ENCODE assay signal across 24 mouse cellular contexts in the genomic region with DNA sequence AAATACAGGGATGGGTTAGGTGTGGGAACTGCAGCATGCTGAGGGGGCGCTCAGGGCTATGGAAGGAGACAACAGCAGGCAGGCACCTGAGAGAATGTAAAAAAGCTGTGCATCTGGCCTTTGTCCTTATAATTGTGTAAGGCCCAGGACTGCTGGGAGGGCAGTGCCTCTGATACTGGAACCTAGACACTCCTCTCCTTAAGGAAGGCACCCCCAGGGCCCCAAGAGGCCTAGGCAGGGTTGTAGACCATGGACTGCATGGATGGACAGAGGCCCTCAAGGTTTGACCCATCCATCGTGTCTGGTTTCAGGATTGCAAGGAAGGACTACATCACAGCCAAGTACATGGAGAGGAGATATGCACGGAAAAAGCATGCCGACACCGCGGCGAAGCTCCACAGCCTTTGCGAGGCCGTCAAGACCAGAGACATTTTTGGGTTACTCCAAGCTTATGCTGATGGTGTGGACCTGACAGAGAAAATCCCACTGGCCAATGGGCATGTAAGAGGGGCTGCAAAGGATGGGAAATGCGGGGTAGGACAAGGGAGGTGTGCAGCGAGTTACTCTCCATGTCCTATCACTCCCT. TPM values are rescaled to one million over a fixed set of nuclear protein-coding genes. Genes with fewer than 3 reads are reported as not detected.
DNase-seq lines count a peak whose midpoint lies in the region; ATAC-seq and TF ChIP-seq lines count a peak whose summit lies in the region.
"Had no signal": no experiment of that assay in that cellular context is flagged by ENCODE, and none has a peak within 500 bp of the region (broad histone marks: within the 10 kb centered on the region; RNA-seq: fewer than 3 reads in every experiment).

No protein-coding gene starts in this region.

- no peak overlapping the region for H3K4me3 ChIP-seq in heart, adult 2 months
- no peak overlapping the region for H3K4me3 ChIP-seq in stomach, embryonic 16.5 days (replicated peaks; ENCODE audit: low read length)
- H3K4me3 ChIP-seq in stomach, postnatal 0 days (ENCODE audit: low read depth, low read length): no peak overlapping the region
- H3K4me3 ChIP-seq in intestine, postnatal 0 days (ENCODE audit: low read depth, low read length): no peak overlapping the region
- H3K4me3 ChIP-seq in forebrain, embryonic 15.5 days: no peak overlapping the region
- H3K4me3 ChIP-seq: embryonic facial prominence, embryonic 10.5 days; embryonic facial prominence, embryonic 12.5 days; forebrain, embryonic 13.5 days had no signal

- H3K9ac ChIP-seq in heart, adult 2 months (ENCODE audit: low read depth, low read length): no peak overlapping the region
- no peak overlapping the region for H3K9ac ChIP-seq in stomach, embryonic 16.5 days (ENCODE audit: low read length)
- no peak overlapping the region for H3K9ac ChIP-seq in stomach, postnatal 0 days (ENCODE audit: low read length)
- H3K9ac ChIP-seq in intestine, postnatal 0 days (ENCODE audit: low read depth, low read length): no peak overlapping the region
- no peak overlapping the region for H3K9ac ChIP-seq in forebrain, embryonic 15.5 days (replicated peaks)
- H3K9ac ChIP-seq: embryonic facial prominence, embryonic 12.5 days; forebrain, embryonic 13.5 days had no signal

- peak; percentile 44; the same call in 1 of the 2 replicates for ATAC-seq in stomach, embryonic 16.5 days (ENCODE audit: insufficient read depth, low FRiP score)
- no peak for ATAC-seq in stomach, postnatal 0 days (ENCODE audit: low FRiP score, low TSS enrichment)
- peak; percentile 80 for ATAC-seq in intestine, postnatal 0 days
- ATAC-seq in forebrain, embryonic 15.5 days (replicated peaks): no peak
- ATAC-seq: activated CD4-positive, CD25-positive, alpha-beta regulatory T cell, adult 4 months; CD4-positive, CD25-positive, alpha-beta regulatory T cell, adult 4 months; forebrain, embryonic 13.5 days; forebrain, embryonic 16.5 days; Patski had no signal

- no peak for TF ChIP-seq CTCF in heart, adult 2 months (IDR thresholded peaks at IDR 0.05)
- no peak for TF ChIP-seq CTCF in stomach, postnatal 0 days (IDR thresholded peaks at IDR 0.05; ENCODE audit: low read depth)
- TF ChIP-seq CTCF in intestine, postnatal 0 days (IDR thresholded peaks at IDR 0.05; ENCODE audit: low read depth): no peak

- no peak for TF ChIP-seq EP300 in heart, adult 2 months (IDR thresholded peaks at IDR 0.05; ENCODE audit: insufficient read depth, low read depth, low read length)
- TF ChIP-seq EP300 in stomach, postnatal 0 days (optimal IDR thresholded peaks at IDR 0.05): no peak

- intact Hi-C loops in heart, adult 2 months (cut with DNase I): no loop called here

- peak; percentile 62 for DNase-seq in heart, adult 11 months
- no peak for DNase-seq in heart, adult 2 months
- no peak for DNase-seq in stomach, postnatal 0 days (ENCODE audit: low spot score)
- DNase-seq: adrenal gland, adult 8-10 months; adrenal gland, postnatal 14 days; adrenal gland, postnatal 36 days; B cell, adult 2 months; cerebellum, adult 11-12 months; cerebellum, adult 2 months; cerebellum, adult 9-10 months; cerebellum, postnatal 10 days; cerebellum, postnatal 25 days had no signal

- no peaks in the 10 kb centered on the region for H3K4me1 ChIP-seq in heart, adult 2 months (ENCODE audit: control insufficient read depth, insufficient read depth, low read length)
- no peaks in the 10 kb centered on the region for H3K4me1 ChIP-seq in stomach, embryonic 16.5 days (ENCODE audit: control insufficient read depth, insufficient read depth, low read length)
- no peaks in the 10 kb centered on the region for H3K4me1 ChIP-seq in stomach, postnatal 0 days (replicated peaks; ENCODE audit: control insufficient read depth, insufficient read depth)
- H3K4me1 ChIP-seq in intestine, postnatal 0 days (replicated peaks; ENCODE audit: control insufficient read depth, insufficient read depth, low read length): 0 out of 2 replicates have a peak, but pooled peaks cover 3% of the 10 kb centered on the region
- no peaks in the 10 kb centered on the region for H3K4me1 ChIP-seq in forebrain, embryonic 15.5 days
- H3K4me1 ChIP-seq: embryonic facial prominence, embryonic 10.5 days; embryonic facial prominence, embryonic 12.5 days; forebrain, embryonic 13.5 days had no signal

- H3K27me3 ChIP-seq in heart, adult 2 months (ENCODE audit: control insufficient read depth, insufficient read depth, low read length): no peaks in the 10 kb centered on the region
- no peaks in the 10 kb centered on the region for H3K27me3 ChIP-seq in stomach, embryonic 16.5 days (ENCODE audit: control insufficient read depth, insufficient read depth, low read length)
- H3K27me3 ChIP-seq in stomach, postnatal 0 days (ENCODE audit: control insufficient read depth, insufficient read depth, low read length): no peaks in the 10 kb centered on the region
- no peaks in the 10 kb centered on the region for H3K27me3 ChIP-seq in intestine, postnatal 0 days (replicated peaks; ENCODE audit: control insufficient read depth, insufficient read depth, low read length)
- no peaks in the 10 kb centered on the region for H3K27me3 ChIP-seq in forebrain, embryonic 15.5 days
- H3K27me3 ChIP-seq: CH12.LX; embryonic facial prominence, embryonic 12.5 days; forebrain, embryonic 13.5 days; Patski had no signal

- no peaks in the 10 kb centered on the region for H3K79me2 ChIP-seq in heart, adult 2 months (replicated peaks; ENCODE audit: control insufficient read depth, insufficient read depth, low read length)

- no peak overlapping the region for H3K4me2 ChIP-seq in stomach, embryonic 16.5 days (ENCODE audit: low read depth, low read length)
- no peak overlapping the region for H3K4me2 ChIP-seq in stomach, postnatal 0 days (replicated peaks; ENCODE audit: low read depth)
- H3K4me2 ChIP-seq in intestine, postnatal 0 days (replicated peaks; ENCODE audit: low read depth): no peak overlapping the region
- no peak overlapping the region for H3K4me2 ChIP-seq in forebrain, embryonic 15.5 days (replicated peaks)
- H3K4me2 ChIP-seq: embryonic facial prominence, embryonic 12.5 days; forebrain, embryonic 13.5 days had no signal

- H3K9me3 ChIP-seq in stomach, embryonic 16.5 days (replicated peaks; ENCODE audit: control insufficient read depth, low read length): no peaks in the 10 kb centered on the region
- H3K9me3 ChIP-seq in stomach, postnatal 0 days (ENCODE audit: control insufficient read depth, low read length): no peaks in the 10 kb centered on the region
- no peaks in the 10 kb centered on the region for H3K9me3 ChIP-seq in intestine, postnatal 0 days (ENCODE audit: control insufficient read depth)
- H3K9me3 ChIP-seq in forebrain, embryonic 15.5 days: no peaks in the 10 kb centered on the region
- H3K9me3 ChIP-seq: embryonic facial prominence, embryonic 10.5 days; embryonic facial prominence, embryonic 12.5 days; forebrain, embryonic 13.5 days; G1E had no signal

- no peak for TF ChIP-seq POLR2A in heart, adult 2 months (IDR thresholded peaks at IDR 0.05; ENCODE audit: insufficient read depth, low read depth, low read length)

- H3K36me3 ChIP-seq in heart, adult 2 months (ENCODE audit: control insufficient read depth, insufficient read depth, low read length): no peaks in the 10 kb centered on the region
- H3K36me3 ChIP-seq in stomach, embryonic 16.5 days (ENCODE audit: control insufficient read depth, insufficient read depth, low read length): 0 out of 2 replicates have a peak, but pooled peaks cover 2% of the 10 kb centered on the region
- 0 out of 2 replicates have a peak, but pooled peaks cover 3% of the 10 kb centered on the region for H3K36me3 ChIP-seq in stomach, postnatal 0 days (ENCODE audit: control insufficient read depth, insufficient read depth, low read length)
- peaks cover 5% of the 10 kb centered on the region; the same call in 1 of the 2 replicates for H3K36me3 ChIP-seq in intestine, postnatal 0 days (ENCODE audit: control insufficient read depth, insufficient read depth)
- H3K36me3 ChIP-seq in forebrain, embryonic 15.5 days: peaks cover 54% of the 10 kb centered on the region
- H3K36me3 ChIP-seq: G1E had no signal

- WGBS in heart, adult 2 months: 95% methylated on average over 11 of the region's 11 CpGs
- WGBS in stomach, embryonic 16.5 days: 94% methylated on average over 11 of the region's 11 CpGs
- WGBS in stomach, postnatal 0 days: 96% methylated on average over 11 of the region's 11 CpGs
- 90% methylated on average over 11 of the region's 11 CpGs for WGBS in intestine, postnatal 0 days
- 96% methylated on average over 11 of the region's 11 CpGs for WGBS in forebrain, embryonic 15.5 days

- H3K27ac ChIP-seq in heart, adult 2 months: no peak overlapping the region
- no peak overlapping the region for H3K27ac ChIP-seq in stomach, embryonic 16.5 days (ENCODE audit: low read length)
- H3K27ac ChIP-seq in stomach, postnatal 0 days (replicated peaks): no peak overlapping the region
- no peak overlapping the region for H3K27ac ChIP-seq in intestine, postnatal 0 days (ENCODE audit: low read depth, low read length)
- H3K27ac ChIP-seq in forebrain, embryonic 15.5 days (replicated peaks): no peak overlapping the region
- H3K27ac ChIP-seq: embryonic facial prominence, embryonic 10.5 days; embryonic facial prominence, embryonic 12.5 days; forebrain, embryonic 13.5 days had no signal

RNA-seq across cellular contexts. Expression of a gene that starts 40.7 kb away (rescaled TPM):
- total RNA-seq in heart, adult 2 months (2021): 10 to 100 TPM; 32.5 to 39.0 TPM
- 19.3 and 30.8 TPM in 2 replicates for polyA plus RNA-seq in heart, adult 2 months (2012; rRNA removed)
- polyA plus RNA-seq in stomach, embryonic 16.5 days (2015; fragmentation: Nextera tagmentation; extraction: Ambion mirVana): 98.1 and 99.5 TPM in 2 replicates
- 45.2 and 48.1 TPM in 2 replicates for polyA plus RNA-seq in stomach, postnatal 0 days (2015; fragmentation: Nextera tagmentation; extraction: Ambion mirVana)
- 41.6 and 44.3 TPM in 2 replicates for polyA plus RNA-seq in intestine, postnatal 0 days (2015; fragmentation: Nextera tagmentation; extraction: Ambion mirVana)
- polyA plus RNA-seq in forebrain, embryonic 15.5 days (2015; fragmentation: Nextera tagmentation; extraction: Ambion mirVana): 116 and 117 TPM in 2 replicates

RNA-seq across cellular contexts. Expression of a gene that starts 41.6 kb away (rescaled TPM):
- total RNA-seq in heart, adult 2 months (2021): 10 to 100 TPM; 42.4 to 50.6 TPM
- 15.2 and 26.8 TPM in 2 replicates for polyA plus RNA-seq in heart, adult 2 months (2012; rRNA removed)
- polyA plus RNA-seq in stomach, embryonic 16.5 days (2015; fragmentation: Nextera tagmentation; extraction: Ambion mirVana): 43.9 and 45.2 TPM in 2 replicates
- polyA plus RNA-seq in stomach, postnatal 0 days (2015; fragmentation: Nextera tagmentation; extraction: Ambion mirVana): 31.6 and 32.6 TPM in 2 replicates
- polyA plus RNA-seq in intestine, postnatal 0 days (2015; fragmentation: Nextera tagmentation; extraction: Ambion mirVana): 31.1 and 34.4 TPM in 2 replicates
- polyA plus RNA-seq in forebrain, embryonic 15.5 days (2015; fragmentation: Nextera tagmentation; extraction: Ambion mirVana): 40.0 and 40.4 TPM in 2 replicates

Comparison
In these comparisons a context has a peak if more than half of its experiments do, and no peak if none do; other contexts are left out.
1. ATAC-seq: peak in stomach, embryonic 16.5 days (single experiment) and intestine, postnatal 0 days (single experiment); none in stomach, postnatal 0 days (single experiment) and forebrain, embryonic 15.5 days (single experiment).